Mouse (Mus musculus) MEL (cell line): ENCODE results near the gene Otp. TPM values are rescaled to one million over a fixed set of nuclear protein-coding genes. Genes with fewer than 3 reads are reported as not detected.

ENCODE experiments used
- DNase-seq: peaks from one replicate; pipeline ENCODE4 v3.0.0; 2011; ENCODE audit warnings: low read depth, low spot score
- H3K27ac ChIP-seq: 2 replicates; pipeline ENCODE4 v1.5.1; 2012; ENCODE audit warnings: low read depth, mild to moderate bottlenecking, control low read depth, low read length, moderate library complexity; ENCODE audit not compliant: control insufficient read depth
- H3K27me3 ChIP-seq, 2 experiments: fragments of 150-350 bp in 1 of 2; sonication (generic) in 1 of 2; 2 replicates each; pipeline ENCODE4 v1.6.1; 2012; ENCODE audit warnings: low read length in 2 of 2, mild to moderate bottlenecking in 2 of 2, improper control_type of control experiment in 1 of 2, moderate library complexity in 1 of 2; ENCODE audit not compliant: insufficient read depth in 2 of 2, control insufficient read depth in 1 of 2
- H3K36me3 ChIP-seq, 2 experiments: 2 replicates each; pipeline ENCODE4 v1.6.1; 2012 to 2014; ENCODE audit warnings: low read length in 2 of 2, improper control_type of control experiment in 1 of 2, inconsistent platforms in 1 of 2, mild to moderate bottlenecking in 1 of 2; ENCODE audit not compliant: insufficient read depth in 2 of 2, control insufficient read depth in 1 of 2
- H3K4me1 ChIP-seq, 2 experiments: fragments of 150-350 bp in 1 of 2; sonication (generic) in 1 of 2; 2 replicates each; pipeline ENCODE4 v1.6.1; 2012; ENCODE audit warnings: low read length in 2 of 2, improper control_type of control experiment in 1 of 2, mild to moderate bottlenecking in 1 of 2; ENCODE audit not compliant: insufficient read depth in 2 of 2, control insufficient read depth in 1 of 2
- H3K4me3 ChIP-seq, 2 experiments: fragments of 150-350 bp in 1 of 2; sonication (generic) in 1 of 2; 2 replicates each; pipeline ENCODE4 v1.5.1; 2012; ENCODE audit warnings: low read depth in 2 of 2, low read length in 2 of 2, mild to moderate bottlenecking in 2 of 2, moderate library complexity in 2 of 2, control low read depth in 1 of 2, improper control_type of control experiment in 1 of 2; ENCODE audit not compliant: control insufficient read depth in 1 of 2, insufficient read depth in 1 of 2
- H3K79me2 ChIP-seq: 2 replicates; pipeline ENCODE4 v1.6.1; 2012; ENCODE audit warnings: mild to moderate bottlenecking, low read length, moderate library complexity; ENCODE audit not compliant: control insufficient read depth, poor library complexity, insufficient read depth
- H3K9ac ChIP-seq: 2 replicates; pipeline ENCODE4 v1.6.1; 2012; ENCODE audit warnings: low read depth, mild to moderate bottlenecking, control low read depth, low read length, moderate library complexity; ENCODE audit not compliant: control insufficient read depth, poor library complexity, severe bottlenecking
- H3K9me3 ChIP-seq: fragments of 150-350 bp; sonication (generic); replicated peaks from 2 replicates; pipeline ENCODE4 v1.6.1; 2012; ENCODE audit warnings: mild to moderate bottlenecking, low read length, improper control_type of control experiment, moderate library complexity; ENCODE audit not compliant: insufficient read depth
- BHLHE40 ChIP-seq: IDR thresholded peaks from 2 replicates; pipeline ENCODE4 v1.6.1; 2012; ENCODE audit warnings: low read depth, mild to moderate bottlenecking, inconsistent platforms, low read length, improper control_type of control experiment, borderline replicate concordance
- CHD1 ChIP-seq: IDR thresholded peaks from 2 replicates; pipeline ENCODE4 v1.6.1; 2012; ENCODE audit warnings: low read depth, mild to moderate bottlenecking, inconsistent platforms, low read length, improper control_type of control experiment
- CTCF ChIP-seq, 3 experiments: IDR thresholded peaks in 2 of 3; conservative IDR thresholded peaks in 1 of 3; 2 replicates each; pipeline ENCODE4 v1.5.1; 2011 to 2012; ENCODE audit warnings: low read length in 3 of 3, low read depth in 2 of 3, mild to moderate bottlenecking in 2 of 3, improper control_type of control experiment in 1 of 3, inconsistent platforms in 1 of 3, mixed read lengths in 1 of 3, moderate library complexity in 1 of 3; ENCODE audit not compliant: control insufficient read depth in 1 of 3, insufficient read depth in 1 of 3, poor library complexity in 1 of 3, severe bottlenecking in 1 of 3
- MAFK ChIP-seq: IDR thresholded peaks from 2 replicates; pipeline ENCODE4 v1.6.1; 2011; ENCODE audit warnings: low read depth, mild to moderate bottlenecking, low read length, improper control_type of control experiment, borderline replicate concordance
- MEF2A ChIP-seq: IDR thresholded peaks from 2 replicates; pipeline ENCODE4 v1.6.1; 2014; ENCODE audit warnings: low read depth, mild to moderate bottlenecking, inconsistent platforms, low read length, improper control_type of control experiment; ENCODE audit not compliant: poor library complexity, insufficient replicate concordance, severe bottlenecking; ENCODE audit errors: extremely low read depth
- MXI1 ChIP-seq: IDR thresholded peaks from 2 replicates; pipeline ENCODE4 v1.6.1; 2011; ENCODE audit warnings: mild to moderate bottlenecking, low read depth, low read length, improper control_type of control experiment
- POLR2AphosphoS2 ChIP-seq: IDR thresholded peaks from 2 replicates; pipeline ENCODE4 v1.6.1; 2011; ENCODE audit warnings: low read length, improper control_type of control experiment
- POLR2AphosphoS5 ChIP-seq: IDR thresholded peaks from 2 replicates; pipeline ENCODE4 v1.6.1; 2012; ENCODE audit warnings: low read depth, borderline replicate concordance, mild to moderate bottlenecking, inconsistent platforms, low read length, moderate library complexity, mixed read lengths
- TBP ChIP-seq: IDR thresholded peaks from 2 replicates; pipeline ENCODE4 v1.8.0; 2011; ENCODE audit warnings: low read depth, low read length, improper control_type of control experiment
- UBTF ChIP-seq: IDR thresholded peaks from 2 replicates; pipeline ENCODE4 v1.6.1; 2012; ENCODE audit warnings: low read depth, mild to moderate bottlenecking, inconsistent platforms, low read length, improper control_type of control experiment, moderate library complexity, borderline replicate concordance; ENCODE audit not compliant: insufficient read depth
- ZC3H11A ChIP-seq: IDR thresholded peaks from 2 replicates; pipeline ENCODE4 v1.6.1; 2012; ENCODE audit warnings: low read depth, mild to moderate bottlenecking, inconsistent platforms, low read length, improper control_type of control experiment
- ZMIZ1 ChIP-seq: IDR thresholded peaks from 2 replicates; pipeline ENCODE4 v1.6.1; 2012; ENCODE audit warnings: low read depth, mild to moderate bottlenecking, inconsistent platforms, low read length, improper control_type of control experiment, moderate library complexity
- polyA plus RNA-seq, 2 experiments: library from polyadenylated mRNA; stranded (reverse) in 1 of 2; unstranded in 1 of 2; fragments of >175 nt in 1 of 2; fragments of >200 nt in 1 of 2; gene quantifications; 2 replicates each; pipeline versions ENCODE4 v1.2.1 to v1.2.4; 2012; ENCODE audit warnings: low replicate concordance in 2 of 2, low read depth in 1 of 2; ENCODE audit not compliant: insufficient read length in 2 of 2, insufficient read depth in 1 of 2, missing spikeins in 1 of 2
- total RNA-seq: library from RNA; depleted of rRNA; stranded (reverse); fragments of 300-350 nt; gene quantifications from 2 replicates; pipeline ENCODE4 v1.2.3, GENCODE M21; 2012

Otp gene
- total and polyA plus RNA-seq, 3 experiments: not detected

- Histone ChIP-seq H3K4me3 (no peak overlapping the region), H3K9me3 (no peaks in the 10 kb centered on the region), H3K27me3 (no peaks in the 10 kb centered on the region), H3K79me2 (no peaks in the 10 kb centered on the region), H3K4me1 (no peaks in the 10 kb centered on the region), H3K27ac (no peak overlapping the region), H3K36me3 (no peaks in the 10 kb centered on the region), H3K9ac (no peak overlapping the region)
- DNase-seq: no peak
- TF ChIP-seq ZMIZ1: no peak
- no peak for TF ChIP-seq ZC3H11A
- TF ChIP-seq BHLHE40: no peak
- TF ChIP-seq CHD1: no peak
Observed at GRCm38 (mm10) chr13:94882221-94882620, 6.8 kb downstream of the Otp start.

GRCm38 (mm10) chr13:94882711-94883145 is 7.3 kb downstream of the Otp start:
- Histone ChIP-seq H3K79me2 (no peaks in the 10 kb centered on the region), H3K36me3 (no peaks in the 10 kb centered on the region), H3K9ac (no peak overlapping the region)
- DNase-seq: no peak
- TF ChIP-seq MAFK: no peak
- TF ChIP-seq ZMIZ1: no peak
- TF ChIP-seq MEF2A: no peak
- no peak for TF ChIP-seq MXI1
- TF ChIP-seq TBP: no peak
- no peak for TF ChIP-seq UBTF
- no peak for TF ChIP-seq POLR2AphosphoS2
- TF ChIP-seq ZC3H11A: no peak
- TF ChIP-seq CHD1: no peak
- TF ChIP-seq, all 39 proteins: peak for 0
- Histone ChIP-seq H3K27ac (no peak overlapping the region), H3K27me3 (no peaks in the 10 kb centered on the region), H3K9me3 (no peaks in the 10 kb centered on the region), H3K4me3 (no peak overlapping the region), H3K4me1 (no peaks in the 10 kb centered on the region)

- Histone ChIP-seq H3K27me3 (no peaks in the 10 kb centered on the region), H3K9me3 (no peaks in the 10 kb centered on the region), H3K27ac (no peak overlapping the region), H3K36me3 (no peaks in the 10 kb centered on the region), H3K9ac (no peak overlapping the region), H3K4me1 (no peaks in the 10 kb centered on the region), H3K4me3 (no peak overlapping the region), H3K79me2 (no peaks in the 10 kb centered on the region)
- DNase-seq: no peak
- TF ChIP-seq POLR2AphosphoS5 (no peak), CTCF (IDR thresholded peaks at IDR 0.05 in 2 of 3, conservative IDR thresholded peaks at IDR 0.05 in 1 of 3; ENCODE audit: control insufficient read depth in 1 of 3, insufficient read depth in 1 of 3, low read depth in 2 of 3, low read length in 3 of 3, poor library complexity in 1 of 3, severe bottlenecking in 1 of 3) (no peak)
Observed at GRCm38 (mm10) chr13:94883163-94883965, 8.0 kb downstream of the Otp start.
